Mouse (Mus musculus): ENCODE results near the gene Klra4.
"Not testable (repeated sequence)": the region's sequence is repeated elsewhere in the genome, so short reads cannot be mapped to it uniquely, and the experiment has no call there.

Klra4 gene

GRCm38 (mm10) chr6:130067171-130067570, at the start of gene Klra4:
Gene Klra4, minus strand, starts transcription at chr6:130067271.
- in situ Hi-C loops (cut with MboI, MseI), result not testable (repeated sequence)

GRCm38 (mm10) chr6:130110485-130110884, 43.4 kb upstream of the Klra4 start:
- in situ Hi-C loops (cut with MboI, MseI), result no loop called here

DNA sequence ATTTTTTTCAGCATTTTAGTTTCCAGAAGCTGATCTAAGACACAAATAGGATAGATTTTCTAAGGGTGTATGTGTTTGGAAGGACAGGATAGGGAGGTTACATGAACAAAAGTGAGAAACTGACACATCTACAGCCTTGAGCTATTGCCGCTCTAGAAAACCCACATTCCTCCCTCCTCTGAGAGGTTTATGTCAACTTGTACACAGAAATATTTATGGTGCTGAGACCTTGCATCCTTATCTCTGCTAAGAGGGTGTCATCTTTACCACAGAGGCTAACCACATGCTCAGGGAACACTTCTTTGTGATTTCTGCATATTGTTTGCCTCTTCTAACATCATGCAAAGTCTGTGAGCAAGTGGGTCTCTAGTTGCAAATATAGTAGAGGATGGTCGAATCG, 35.7 kb upstream of the Klra4 start:
- in situ Hi-C loops (cut with MboI, MseI), result not testable (repeated sequence)

- in situ Hi-C loops (cut with MboI, MseI), result no loop called here
Measured at GRCm38 (mm10) chr6:130092336-130092948, 25.4 kb upstream of the Klra4 start.

DNA sequence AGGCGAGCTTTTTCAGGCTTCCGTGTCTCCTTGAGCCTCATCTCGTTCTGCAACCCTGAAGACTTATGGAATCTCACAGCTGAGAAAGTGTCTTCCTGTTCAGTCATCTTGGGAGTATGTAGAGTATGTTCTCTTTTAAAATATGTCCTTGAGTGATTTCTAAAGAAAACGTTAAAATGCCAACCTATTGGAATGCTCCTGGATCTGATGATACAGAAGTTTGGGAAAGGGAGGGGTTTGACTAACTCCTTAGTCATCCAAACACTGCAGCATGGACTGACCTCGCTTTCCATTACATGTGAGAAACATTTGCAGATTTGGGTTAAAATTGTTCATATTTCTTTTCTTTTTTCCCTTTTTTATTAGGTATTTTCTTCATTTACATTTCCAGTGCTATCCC, 1.9 kb downstream of the Klra4 start:
- in situ Hi-C loops (cut with MboI, MseI), result no loop called here

GRCm38 (mm10) chr6:130035146-130035545, 31.9 kb downstream of the Klra4 start:
- in situ Hi-C loops (cut with MboI, MseI), result not testable (repeated sequence)

DNA sequence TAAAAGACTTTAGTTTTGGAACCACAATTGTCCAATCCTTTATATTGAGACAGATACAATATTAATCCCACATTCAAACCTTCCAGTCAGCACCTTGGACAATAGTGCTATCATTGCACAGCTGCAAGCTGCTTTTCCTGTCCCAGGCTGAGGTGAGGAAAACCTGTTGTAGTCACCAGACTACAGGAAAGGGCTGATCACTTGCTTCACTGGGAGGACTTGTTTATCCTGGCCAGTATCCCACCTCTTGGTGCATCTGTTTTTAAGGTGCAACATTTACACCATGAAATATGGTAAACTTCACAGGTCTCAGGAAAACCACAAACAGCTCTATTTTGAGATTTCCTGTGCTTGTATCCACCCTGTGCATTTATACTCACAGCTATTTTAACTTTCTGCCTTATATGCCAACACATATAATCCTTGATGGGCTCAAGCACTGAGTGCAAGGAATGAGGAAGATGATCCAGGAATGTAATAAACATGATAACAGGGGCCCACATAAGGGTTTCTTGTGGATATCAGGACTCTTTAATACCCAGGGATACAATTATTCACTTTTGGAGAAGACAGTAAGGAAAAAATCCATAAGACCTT, 35.5 kb downstream of the Klra4 start:
- in situ Hi-C loops (cut with MboI, MseI), result not testable (repeated sequence)

- in situ Hi-C loops (cut with MboI, MseI), result no loop called here
Measured at GRCm38 (mm10) chr6:130026854-130027253, 40.2 kb downstream of the Klra4 start, which contains the start of gene Klra6. Gene Klra6, minus strand, starts transcription at chr6:130026954.
